ENCODE assay signal across 21 mouse cellular contexts in genomic region chr3:36864466-36864865, GRCm38 (mm10).
"Had no signal": no experiment of that assay in that cellular context is flagged by ENCODE, and none has a peak within 500 bp of the region (broad histone marks: within the 10 kb centered on the region; RNA-seq: fewer than 3 reads in every experiment).

No protein-coding gene starts in this region.

- DNase-seq: forebrain, postnatal 0 days; gastrocnemius, postnatal 14 days; gastrocnemius, postnatal 36 days; heart, adult 18-20 months; heart, postnatal 14 days; heart, postnatal 36 days; kidney, adult 18-20 months; layer of hippocampus, adult 9-11 months; layer of hippocampus, postnatal 36 days; left cerebral cortex, postnatal 4 days had no signal

- H3K9me3 ChIP-seq: forebrain, embryonic 15.5 days; heart, embryonic 13.5 days; heart, embryonic 15.5 days; hindbrain, embryonic 13.5 days; hindbrain, embryonic 15.5 days; limb, embryonic 13.5 days; limb, embryonic 15.5 days; liver, embryonic 12.5 days had no signal

- H3K27me3 ChIP-seq: forebrain, embryonic 15.5 days; heart, embryonic 13.5 days; heart, embryonic 15.5 days; hindbrain, embryonic 13.5 days; hindbrain, embryonic 15.5 days; limb, embryonic 13.5 days; limb, embryonic 15.5 days; liver, embryonic 12.5 days had no signal

- ATAC-seq: forebrain, embryonic 15.5 days; forebrain, postnatal 0 days; hindbrain, postnatal 0 days; intestine, embryonic 16.5 days; liver, embryonic 12.5 days had no signal

- H3K27ac ChIP-seq: forebrain, embryonic 15.5 days; heart, embryonic 13.5 days; heart, embryonic 15.5 days; hindbrain, embryonic 13.5 days; hindbrain, embryonic 15.5 days; hindbrain, postnatal 0 days; limb, embryonic 13.5 days; limb, embryonic 15.5 days; liver, embryonic 12.5 days; liver, embryonic 14.5 days had no signal
